Mouse (Mus musculus) erythroblast, embryonic 14.5 days (primary cell): Measurements from ENCODE around the gene Etv5.

Source experiments
- GATA1 ChIP-seq: IDR thresholded peaks from 2 replicates; pipeline ENCODE4 v1.6.1; 2012; ENCODE audit warnings: low read length, inconsistent platforms, mixed read lengths
- TAL1 ChIP-seq: IDR thresholded peaks from 3 replicates; pipeline ENCODE4 v1.6.1; 2012; ENCODE audit warnings: low read length, inconsistent platforms, mixed read lengths

GRCm38 (mm10) chr16:22374898-22375297, 64.6 kb downstream of the Etv5 start:
- TF ChIP-seq TAL1 (no peak), GATA1 (no peak)
